Mouse (Mus musculus) limb, embryonic 13.5 days (tissue): ENCODE data around the gene Chil3. TPM values are rescaled to one million over a fixed set of nuclear protein-coding genes. Genes with fewer than 3 reads are reported as not detected.

Experiments used
- ATAC-seq: fragments of 200-750 bp; cut with Nextera tagmentation; 2 replicates; pipeline ENCODE4 v1.8.0; 2017; ENCODE audit warnings: low read depth, moderate number of reproducible peaks, moderate TSS enrichment; ENCODE audit not compliant: low FRiP score
- H3K27ac ChIP-seq: fragments of 300-500 bp; sonication (generic); 2 replicates; pipeline ENCODE4 v1.5.1; 2015; ENCODE audit warnings: inconsistent platforms, mild to moderate bottlenecking, moderate library complexity
- H3K27me3 ChIP-seq: fragments of 300-500 bp; sonication (generic); 2 replicates; pipeline ENCODE4 v1.6.1; 2015; ENCODE audit warnings: mild to moderate bottlenecking, inconsistent platforms
- H3K36me3 ChIP-seq: fragments of 300-500 bp; sonication (generic); 2 replicates; pipeline ENCODE4 v1.6.1; 2015; ENCODE audit warnings: inconsistent platforms, mild to moderate bottlenecking, moderate library complexity
- H3K4me1 ChIP-seq: fragments of 300-500 bp; sonication (generic); 2 replicates; pipeline ENCODE4 v1.6.1; 2015; ENCODE audit warnings: inconsistent platforms
- H3K4me2 ChIP-seq: fragments of 300-500 bp; sonication (generic); replicated peaks from 2 replicates; pipeline ENCODE4 v1.6.1; 2015; ENCODE audit warnings: inconsistent platforms, mild to moderate bottlenecking, moderate library complexity
- H3K4me3 ChIP-seq: fragments of 300-500 bp; sonication (generic); 2 replicates; pipeline ENCODE4 v1.5.1; 2015; ENCODE audit warnings: moderate library complexity, mild to moderate bottlenecking, inconsistent platforms
- H3K9ac ChIP-seq: fragments of 300-500 bp; sonication (generic); 2 replicates; pipeline ENCODE4 v1.6.1; 2015; ENCODE audit warnings: mild to moderate bottlenecking, inconsistent platforms
- H3K9me3 ChIP-seq: fragments of 300-500 bp; sonication (generic); 2 replicates; pipeline ENCODE4 v1.6.1; 2016; ENCODE audit warnings: inconsistent platforms
- WGBS: fragments of 180-500 bp; shearing (Covaris S2); methylation state at CpG from one replicate; pipeline ENCODE4 v1.1.7; 2015; 5-methylcytosine and 5-hydroxymethylcytosine counted together
- polyA plus RNA-seq: library from polyadenylated mRNA; unstranded; fragments of >200 nt; fragmentation: Nextera tagmentation; extraction: Ambion mirVana; gene quantifications from 2 replicates; pipeline ENCODE4 v1.2.1, GENCODE M21; 2015

Gene Chil3
- polyA plus RNA-seq, 1 experiment from 2014 or later, result 0.11 TPM

- no peaks in the 10 kb centered on the region for H3K36me3 ChIP-seq
- no peaks in the 10 kb centered on the region for H3K27me3 ChIP-seq
- H3K27ac ChIP-seq, result no peak overlapping the region
- no peak overlapping the region for H3K9ac ChIP-seq
- no peak for ATAC-seq
- no peaks in the 10 kb centered on the region for H3K4me1 ChIP-seq
- no peak overlapping the region for H3K4me3 ChIP-seq
- H3K4me2 ChIP-seq, result no peak overlapping the region
- H3K9me3 ChIP-seq, result peaks cover 41% of the 10 kb centered on the region
- WGBS, result 79% methylated on average over 5 of the region's 5 CpGs
Observed at GRCm38 (mm10) chr3:106131690-106132089, 35.7 kb downstream of the Chil3 start.

- Histone ChIP-seq H3K4me2 (no peak overlapping the region), H3K27ac (no peak overlapping the region), H3K36me3 (no peaks in the 10 kb centered on the region), H3K9me3 (peaks cover 39% of the 10 kb centered on the region; the same call in 1 of the 2 replicates), H3K27me3 (no peaks in the 10 kb centered on the region), H3K9ac (no peak overlapping the region), H3K4me3 (no peak overlapping the region), H3K4me1 (no peaks in the 10 kb centered on the region)
- 70% methylated on average over 4 of the region's 4 CpGs for WGBS
- peak; percentile 37; the same call in 1 of the 2 replicates for ATAC-seq
Observed at GRCm38 (mm10) chr3:106128807-106129493, 38.4 kb downstream of the Chil3 start.

GRCm38 (mm10) chr3:106126999-106127398 lies 40.4 kb downstream of the Chil3 start:
- Histone ChIP-seq H3K9me3 (peaks cover 47% of the 10 kb centered on the region), H3K4me2 (no peak overlapping the region), H3K27ac (no peak overlapping the region), H3K27me3 (no peaks in the 10 kb centered on the region), H3K4me1 (no peaks in the 10 kb centered on the region), H3K4me3 (no peak overlapping the region), H3K9ac (no peak overlapping the region), H3K36me3 (no peaks in the 10 kb centered on the region)
- ATAC-seq, result no peak

- Histone ChIP-seq H3K4me1 (no peaks in the 10 kb centered on the region), H3K4me3 (no peak within 1 kb of the TSS), H3K9me3 (no peaks in the 10 kb centered on the region), H3K36me3 (no peaks in the 10 kb centered on the region), H3K9ac (no peak within 1 kb of the TSS), H3K27me3 (no peaks in the 10 kb centered on the region), H3K27ac (no peak within 1 kb of the TSS), H3K4me2 (no peak within 1 kb of the TSS)
- no peak for ATAC-seq
- WGBS, result 82% methylated on average over 3 of the region's 3 CpGs
Observed at GRCm38 (mm10) chr3:106112929-106113328, 54.4 kb downstream of the Chil3 start, which contains the start of gene Chia1. Chia1 (plus strand) TSS chr3:106113229.

Other genes with a start within 250 kb of the Chil3 start
- gene I830077J02Rik, start 234.9 kb downstream of the Chil3 start, polyA plus RNA-seq, result 0.38 and 0.55 TPM in 2 replicates
- 114 and 119 TPM in 2 replicates for gene Wdr77, start 208.2 kb downstream of the Chil3 start, polyA plus RNA-seq
- 456 and 469 TPM in 2 replicates for gene Atp5f1, start 207.5 kb downstream of the Chil3 start, polyA plus RNA-seq
- 1.5 TPM in 2 replicates for gene Ovgp1, start 193.9 kb downstream of the Chil3 start, polyA plus RNA-seq
- not detected in 2 replicates for gene Pifo, start 152.9 kb downstream of the Chil3 start, polyA plus RNA-seq
- gene Chil5, start 134.8 kb downstream of the Chil3 start, polyA plus RNA-seq, result not detected in 2 replicates
- gene Chia1, start 54.3 kb downstream of the Chil3 start, polyA plus RNA-seq, result not detected in 2 replicates
- not detected in 2 replicates for gene Chil4, start 51.9 kb upstream of the Chil3 start, polyA plus RNA-seq
- not detected in 2 replicates for gene Chil6, start 238.6 kb upstream of the Chil3 start, polyA plus RNA-seq